Mouse (Mus musculus) liver, embryonic 14 days (tissue): Measurements from ENCODE around the gene Atp6v1e2. TPM values are rescaled to one million over a fixed set of nuclear protein-coding genes. Genes with fewer than 3 reads are reported as not detected.

Experiments
- polyA plus RNA-seq: library from polyadenylated mRNA; depleted of rRNA; stranded (reverse); fragments of >200 nt; gene quantifications from 2 replicates; pipeline ENCODE4 v1.2.3, GENCODE M21; 2012; rRNA removed

The Atp6v1e2 gene
- not detected in 2 replicates for polyA plus RNA-seq

GRCm38 (mm10) chr17:86947840-86948796 is at the start of gene Atp6v1e2:
Atp6v1e2 (minus strand) TSS chr17:86947897.

GRCm38 (mm10) chr17:86962894-86963585 is 15.3 kb upstream of the Atp6v1e2 start, which contains the start of gene Rhoq:
Rhoq (plus strand) TSS chr17:86963082.

GRCm38 (mm10) chr17:86917048-86917447 is 30.6 kb downstream of the Atp6v1e2 start, which contains the start of gene Tmem247:
Tmem247 (plus strand) TSS chr17:86917348.

Other genes starting within 250 kb of the Atp6v1e2 start
- gene Epas1, start 194.2 kb downstream of the Atp6v1e2 start, polyA plus RNA-seq = 2.5 and 3.1 TPM in 2 replicates
- not detected in 2 replicates for gene Tmem247, start 30.5 kb downstream of the Atp6v1e2 start, polyA plus RNA-seq
- 1.8 and 2.2 TPM in 2 replicates for gene Rhoq, start 15.2 kb upstream of the Atp6v1e2 start, polyA plus RNA-seq
- 8.4 and 9.5 TPM in 2 replicates for gene Pigf, start 77.5 kb upstream of the Atp6v1e2 start, polyA plus RNA-seq
- 23.4 and 25.4 TPM in 2 replicates for gene Cript, start 77.7 kb upstream of the Atp6v1e2 start, polyA plus RNA-seq
- gene Socs5, start 159.8 kb upstream of the Atp6v1e2 start, polyA plus RNA-seq = 1.8 and 1.9 TPM in 2 replicates